26 mouse cellular contexts compared by ENCODE assay signal in genomic region chr2:129205000-129205399, GRCm38 (mm10). TPM values are rescaled to one million over a fixed set of nuclear protein-coding genes. Genes with fewer than 3 reads are reported as not detected.
DNase-seq lines count a peak whose midpoint lies in the region; ATAC-seq and TF ChIP-seq lines count a peak whose summit lies in the region.
"Had no signal": no experiment of that assay in that cellular context is flagged by ENCODE, and none has a peak within 500 bp of the region (broad histone marks: within the 10 kb centered on the region; RNA-seq: fewer than 3 reads in every experiment).

No protein-coding gene starts in this region.

- no peak for TF ChIP-seq POLR2A in heart, adult 2 months (IDR thresholded peaks at IDR 0.05; ENCODE audit: insufficient read depth, low read depth, low read length)

- WGBS in embryonic facial prominence, embryonic 15.5 days: 86% methylated on average over 6 of the region's 6 CpGs
- 87% methylated on average over 6 of the region's 6 CpGs for WGBS in embryonic facial prominence, embryonic 10.5 days
- WGBS in heart, embryonic 13.5 days: 83% methylated on average over 6 of the region's 6 CpGs
- 74% methylated on average over 6 of the region's 6 CpGs for WGBS in heart, adult 2 months
- 79% methylated on average over 6 of the region's 6 CpGs for WGBS in liver, embryonic 15.5 days (ENCODE audit: insufficient replicate concordance)
- WGBS in liver, postnatal 0 days (ENCODE audit: insufficient replicate concordance): 84% methylated on average over 6 of the region's 6 CpGs

- no peak overlapping the region for H3K4me2 ChIP-seq in embryonic facial prominence, embryonic 15.5 days (replicated peaks)
- H3K4me2 ChIP-seq in heart, embryonic 13.5 days: peak overlapping the region; percentile 75
- H3K4me2 ChIP-seq in liver, embryonic 15.5 days: no peak overlapping the region
- no peak overlapping the region for H3K4me2 ChIP-seq in liver, postnatal 0 days (ENCODE audit: low read depth, low read length)
- H3K4me2 ChIP-seq: embryonic facial prominence, embryonic 12.5 days; heart, embryonic 11.5 days; heart, embryonic 15.5 days; hindbrain, embryonic 13.5 days; intestine, embryonic 15.5 days had no signal

- in situ Hi-C loops in ES-E14 (cut with MboI; ENCODE audit: low sequenced_read_pairs in 2 of 2, unreplicated experiment in 2 of 2): no loop called here

- no peak for TF ChIP-seq CTCF in heart, adult 2 months (IDR thresholded peaks at IDR 0.05)
- no peak for TF ChIP-seq CTCF in liver, postnatal 0 days (IDR thresholded peaks at IDR 0.05; ENCODE audit: low read depth)
- TF ChIP-seq CTCF in left cerebral cortex, adult 2 months (IDR thresholded peaks at IDR 0.05): no peak

- no peak overlapping the region for H3K4me3 ChIP-seq in embryonic facial prominence, embryonic 15.5 days (replicated peaks)
- no peak overlapping the region for H3K4me3 ChIP-seq in embryonic facial prominence, embryonic 10.5 days
- peak overlapping the region; percentile 20 for H3K4me3 ChIP-seq in heart, embryonic 13.5 days
- H3K4me3 ChIP-seq in heart, adult 2 months: no peak overlapping the region
- H3K4me3 ChIP-seq in liver, embryonic 15.5 days (replicated peaks): no peak overlapping the region
- no peak overlapping the region for H3K4me3 ChIP-seq in liver, postnatal 0 days (ENCODE audit: low read depth, low read length)
- no peak overlapping the region for H3K4me3 ChIP-seq in ES-E14 (ENCODE audit: insufficient read depth in 1 of 2, low read depth in 1 of 2, low read length in 2 of 2, poor library complexity in 1 of 2, severe bottlenecking in 1 of 2)
- H3K4me3 ChIP-seq in left cerebral cortex, adult 2 months: no peak overlapping the region
- H3K4me3 ChIP-seq: embryonic facial prominence, embryonic 12.5 days; heart, embryonic 15.5 days; hindbrain, embryonic 10.5 days; hindbrain, embryonic 13.5 days; intestine, embryonic 15.5 days had no signal

- no peaks in the 10 kb centered on the region for H3K27me3 ChIP-seq in embryonic facial prominence, embryonic 15.5 days
- H3K27me3 ChIP-seq in embryonic facial prominence, embryonic 10.5 days (replicated peaks; ENCODE audit: low read depth, poor library complexity, severe bottlenecking): no peaks in the 10 kb centered on the region
- no peaks in the 10 kb centered on the region for H3K27me3 ChIP-seq in heart, embryonic 13.5 days (replicated peaks)
- H3K27me3 ChIP-seq in heart, adult 2 months (ENCODE audit: control insufficient read depth, insufficient read depth, low read length): no peaks in the 10 kb centered on the region
- H3K27me3 ChIP-seq in liver, embryonic 15.5 days: no peaks in the 10 kb centered on the region
- H3K27me3 ChIP-seq in liver, postnatal 0 days (ENCODE audit: insufficient read depth, low read length): no peaks in the 10 kb centered on the region
- H3K27me3 ChIP-seq: embryonic facial prominence, embryonic 12.5 days; heart, embryonic 15.5 days; hindbrain, embryonic 13.5 days; intestine, embryonic 15.5 days; Patski had no signal

- no peak overlapping the region for H3K9ac ChIP-seq in embryonic facial prominence, embryonic 15.5 days
- H3K9ac ChIP-seq in heart, embryonic 13.5 days: no peak overlapping the region
- no peak overlapping the region for H3K9ac ChIP-seq in heart, adult 2 months (ENCODE audit: low read depth, low read length)
- H3K9ac ChIP-seq in liver, embryonic 15.5 days: no peak overlapping the region
- no peak overlapping the region for H3K9ac ChIP-seq in liver, postnatal 0 days (replicated peaks)
- H3K9ac ChIP-seq in ES-E14 (ENCODE audit: insufficient read depth, low read depth, low read length, poor library complexity, severe bottlenecking): no peak overlapping the region
- H3K9ac ChIP-seq: embryonic facial prominence, embryonic 12.5 days; forebrain, postnatal 0 days; heart, embryonic 15.5 days; hindbrain, embryonic 13.5 days; intestine, embryonic 15.5 days had no signal

- ATAC-seq in embryonic facial prominence, embryonic 15.5 days (ENCODE audit: insufficient number of reproducible peaks, low FRiP score, low TSS enrichment, low read depth): no peak
- ATAC-seq in heart, embryonic 13.5 days (ENCODE audit: extremely low read depth, insufficient number of reproducible peaks, low FRiP score, low TSS enrichment): no peak
- no peak for ATAC-seq in liver, embryonic 15.5 days (ENCODE audit: insufficient read depth)
- no peak for ATAC-seq in liver, postnatal 0 days
- ATAC-seq: forebrain, embryonic 14.5 days; forebrain, postnatal 0 days; hindbrain, embryonic 16.5 days; intestine, embryonic 15.5 days; Patski had no signal

- H3K27ac ChIP-seq in embryonic facial prominence, embryonic 15.5 days (replicated peaks): 0 out of 2 replicates have a peak overlapping the region, but pooled peaks have one; percentile 13
- H3K27ac ChIP-seq in embryonic facial prominence, embryonic 10.5 days (replicated peaks): no peak overlapping the region
- 0 out of 2 replicates have a peak overlapping the region, but pooled peaks have one; percentile 75 for H3K27ac ChIP-seq in heart, embryonic 13.5 days (replicated peaks)
- H3K27ac ChIP-seq in heart, adult 2 months: no peak overlapping the region
- H3K27ac ChIP-seq in liver, embryonic 15.5 days (replicated peaks): peak overlapping the region; percentile 75; the same call in 1 of the 2 replicates
- H3K27ac ChIP-seq in liver, postnatal 0 days (ENCODE audit: low read depth): no peak overlapping the region
- H3K27ac ChIP-seq in ES-E14 (ENCODE audit: insufficient read depth, low read depth, low read length, poor library complexity, severe bottlenecking): no peak overlapping the region
- H3K27ac ChIP-seq in left cerebral cortex, adult 2 months: no peak overlapping the region
- H3K27ac ChIP-seq: embryonic facial prominence, embryonic 12.5 days; heart, embryonic 15.5 days; hindbrain, embryonic 10.5 days; hindbrain, embryonic 13.5 days; intestine, embryonic 15.5 days had no signal

- H3K9me3 ChIP-seq in embryonic facial prominence, embryonic 15.5 days (replicated peaks): no peaks in the 10 kb centered on the region
- no peaks in the 10 kb centered on the region for H3K9me3 ChIP-seq in embryonic facial prominence, embryonic 10.5 days
- no peaks in the 10 kb centered on the region for H3K9me3 ChIP-seq in heart, embryonic 13.5 days
- H3K9me3 ChIP-seq in liver, embryonic 15.5 days (replicated peaks): no peaks in the 10 kb centered on the region
- no peaks in the 10 kb centered on the region for H3K9me3 ChIP-seq in liver, postnatal 0 days (ENCODE audit: low read length)
- no peaks in the 10 kb centered on the region for H3K9me3 ChIP-seq in ES-E14 (ENCODE audit: control insufficient read depth, insufficient read depth, low read depth, low read length)
- H3K9me3 ChIP-seq: embryonic facial prominence, embryonic 12.5 days; heart, embryonic 15.5 days; hindbrain, embryonic 10.5 days; hindbrain, embryonic 13.5 days; intestine, embryonic 15.5 days had no signal

- DNase-seq in embryonic facial prominence, embryonic 10.5 days (ENCODE audit: low spot score): no peak
- DNase-seq in heart, adult 2 months: no peak
- DNase-seq in liver, postnatal 0 days: no peak
- no peak for DNase-seq in ES-E14 (ENCODE audit: low read depth, low spot score)
- DNase-seq in left cerebral cortex, adult 2 months (ENCODE audit: extremely low spot score in 1 of 2, low spot score in 2 of 2): no peak
- DNase-seq: adrenal gland, postnatal 10 days; adrenal gland, postnatal 36 days; cerebellum, adult 18-20 months; cerebellum, adult 9-10 months; cerebellum, postnatal 14 days; forebrain, postnatal 0 days; gastrocnemius, postnatal 36 days; heart, postnatal 10 days; heart, postnatal 36 days had no signal

- intact Hi-C loops in heart, adult 2 months (cut with DNase I): no loop called here
- intact Hi-C loops in left cerebral cortex, adult 2 months (cut with DNase I): no loop called here

- TF ChIP-seq EP300 in heart, adult 2 months (IDR thresholded peaks at IDR 0.05; ENCODE audit: insufficient read depth, low read depth, low read length): no peak
- TF ChIP-seq EP300 in liver, postnatal 0 days (IDR thresholded peaks at IDR 0.05; ENCODE audit: low read depth): no peak

- peaks cover 77% of the 10 kb centered on the region for H3K36me3 ChIP-seq in embryonic facial prominence, embryonic 15.5 days
- H3K36me3 ChIP-seq in embryonic facial prominence, embryonic 10.5 days (replicated peaks): peaks cover 100% of the 10 kb centered on the region
- H3K36me3 ChIP-seq in heart, embryonic 13.5 days: peaks cover 100% of the 10 kb centered on the region
- H3K36me3 ChIP-seq in heart, adult 2 months (ENCODE audit: control insufficient read depth, insufficient read depth, low read length): peaks cover 35% of the 10 kb centered on the region
- H3K36me3 ChIP-seq in liver, embryonic 15.5 days (replicated peaks): peaks cover 100% of the 10 kb centered on the region
- peaks cover 99% of the 10 kb centered on the region for H3K36me3 ChIP-seq in liver, postnatal 0 days (replicated peaks; ENCODE audit: insufficient read depth, low read length)
- peaks cover 68% of the 10 kb centered on the region for H3K36me3 ChIP-seq in ES-E14 (ENCODE audit: control insufficient read depth, insufficient read depth, low read length, poor library complexity, severe bottlenecking)

- no peaks in the 10 kb centered on the region for H3K79me2 ChIP-seq in heart, adult 2 months (replicated peaks; ENCODE audit: control insufficient read depth, insufficient read depth, low read length)

- H3K4me1 ChIP-seq in embryonic facial prominence, embryonic 15.5 days: no peaks in the 10 kb centered on the region; the same call in 1 of the 2 replicates
- peaks cover 14% of the 10 kb centered on the region for H3K4me1 ChIP-seq in embryonic facial prominence, embryonic 10.5 days
- peaks cover 57% of the 10 kb centered on the region for H3K4me1 ChIP-seq in heart, embryonic 13.5 days
- H3K4me1 ChIP-seq in heart, adult 2 months (ENCODE audit: control insufficient read depth, insufficient read depth, low read length): peaks cover 3% of the 10 kb centered on the region
- peaks cover 86% of the 10 kb centered on the region for H3K4me1 ChIP-seq in liver, embryonic 15.5 days (replicated peaks)
- H3K4me1 ChIP-seq in liver, postnatal 0 days (ENCODE audit: insufficient read depth): peaks cover 18% of the 10 kb centered on the region
- peaks cover 3 to 7% of the 10 kb centered on the region in 2 experiments; a peak in 3 of 4 replicates for H3K4me1 ChIP-seq in ES-E14 (ENCODE audit: control insufficient read depth in 2 of 2, insufficient read depth in 2 of 2, low read length in 2 of 2, poor library complexity in 1 of 2)
- H3K4me1 ChIP-seq: intestine, embryonic 15.5 days had no signal

RNA-seq across cellular contexts. Expression of gene Slc20a1, which starts 6.4 kb away (rescaled TPM):
- 23.0 and 24.0 TPM in 2 replicates for polyA plus RNA-seq in embryonic facial prominence, embryonic 15.5 days (2015; fragmentation: Nextera tagmentation; extraction: Ambion mirVana)
- polyA plus RNA-seq in embryonic facial prominence, embryonic 10.5 days (2016; fragmentation: Nextera tagmentation; extraction: Ambion mirVana): 50.4 and 52.8 TPM in 2 replicates
- 24.9 and 29.9 TPM in 2 replicates for polyA plus RNA-seq in heart, embryonic 13.5 days (2015; fragmentation: Nextera tagmentation; extraction: Ambion mirVana)
- total RNA-seq in heart, adult 2 months (2021): 10 to 100 TPM; 10.1 to 15.9 TPM
- polyA plus RNA-seq in heart, adult 2 months (2012; rRNA removed): 14.7 and 24.7 TPM in 2 replicates
- 42.8 and 48.3 TPM in 2 replicates for polyA plus RNA-seq in liver, embryonic 15.5 days (2015; fragmentation: Nextera tagmentation; extraction: Ambion mirVana)
- 20.2 and 24.9 TPM in 2 replicates for polyA plus RNA-seq in liver, postnatal 0 days (2015; fragmentation: Nextera tagmentation; extraction: Ambion mirVana)
- total RNA-seq in ES-E14 (2012; rRNA removed): 309 and 509 TPM in 2 replicates
- total RNA-seq in left cerebral cortex, adult 2 months (2021): 100 to 1,000 TPM; 161 to 164 TPM

Comparison
In these comparisons a context has a peak if more than half of its experiments do, and no peak if none do; other contexts are left out.
1. H3K27ac ChIP-seq: peak in embryonic facial prominence, embryonic 15.5 days (single experiment), heart, embryonic 13.5 days (single experiment) and liver, embryonic 15.5 days (single experiment); none in embryonic facial prominence, embryonic 10.5 days (single experiment), heart, adult 2 months (single experiment), liver, postnatal 0 days (single experiment), ES-E14 (single experiment) and left cerebral cortex, adult 2 months (single experiment).